Mouse (Mus musculus): Measurements from ENCODE around the gene Fcrla. TPM values are rescaled to one million over a fixed set of nuclear protein-coding genes. Genes with fewer than 3 reads are reported as not detected.
A peak's percentile ranks its signal among the peaks of the same experiment; 100 is the strongest.

Fcrla gene
- total RNA-seq, 2 experiments from 2014 or later, result not detected

DNA sequence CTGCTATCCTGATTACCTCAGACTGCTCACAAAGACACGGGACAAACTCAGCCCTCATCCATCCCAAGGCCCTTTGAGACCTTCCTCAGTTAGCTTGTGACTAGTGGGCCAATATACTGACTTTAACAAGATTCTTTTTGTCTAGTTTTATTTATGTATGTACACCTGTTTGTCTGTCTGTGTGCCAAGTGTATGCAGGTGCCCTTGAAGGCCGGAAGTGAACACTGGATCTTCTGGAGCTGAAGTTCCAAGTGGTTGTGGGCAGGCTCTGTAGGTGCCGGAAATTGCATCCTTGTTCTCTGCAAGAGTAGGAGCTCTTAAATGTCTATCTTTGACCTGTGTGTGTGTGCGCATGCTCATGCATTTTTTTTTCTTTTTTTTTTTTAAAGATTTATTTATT, 1.9 kb upstream of the Fcrla start:
- DNase-seq (ENCODE audit: low spot score in 2 of 2), result no peak

DNA sequence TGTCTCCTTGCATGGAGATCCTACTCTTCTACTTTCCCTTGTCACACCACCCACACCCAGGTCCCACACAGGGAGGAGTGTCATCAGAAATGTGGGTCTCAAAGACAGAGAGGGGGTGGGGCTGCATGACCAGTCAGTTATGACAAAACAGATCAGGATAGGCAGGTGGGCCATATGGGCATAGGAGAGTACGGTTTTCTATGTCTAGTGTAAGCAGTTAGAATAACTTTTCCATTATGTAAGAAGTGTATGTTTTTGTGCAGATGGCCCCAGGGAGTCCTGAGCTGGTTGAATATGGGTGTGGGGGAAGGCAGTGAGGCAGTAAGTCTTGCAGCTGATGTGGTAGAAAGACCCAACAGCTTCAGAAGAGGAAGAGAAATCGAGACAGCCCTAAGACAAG, 1.1 kb upstream of the Fcrla start:
- DNase-seq (ENCODE audit: low spot score in 2 of 2), result no peak

DNA sequence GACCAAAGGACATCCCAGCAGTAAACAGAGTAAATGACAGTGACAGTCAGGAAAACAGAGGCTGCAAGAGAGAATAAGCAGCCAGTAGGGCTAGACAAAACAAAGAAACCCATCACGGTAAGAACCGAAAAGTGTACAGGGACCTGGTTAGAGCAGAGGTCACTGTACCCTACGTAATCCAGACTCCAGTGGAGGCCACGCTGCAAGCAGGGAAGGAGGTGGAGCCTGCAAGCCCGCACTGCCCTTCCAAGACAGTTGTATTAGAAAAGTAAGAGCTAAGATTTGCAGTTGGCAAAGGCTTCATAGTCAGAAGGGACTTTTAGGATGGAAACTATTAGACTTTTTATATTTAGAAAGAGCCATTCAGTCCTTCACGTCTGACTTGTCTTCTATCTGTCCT, 442 bp downstream of the Fcrla start:
- no peak for DNase-seq (ENCODE audit: low spot score in 2 of 2)

DNA sequence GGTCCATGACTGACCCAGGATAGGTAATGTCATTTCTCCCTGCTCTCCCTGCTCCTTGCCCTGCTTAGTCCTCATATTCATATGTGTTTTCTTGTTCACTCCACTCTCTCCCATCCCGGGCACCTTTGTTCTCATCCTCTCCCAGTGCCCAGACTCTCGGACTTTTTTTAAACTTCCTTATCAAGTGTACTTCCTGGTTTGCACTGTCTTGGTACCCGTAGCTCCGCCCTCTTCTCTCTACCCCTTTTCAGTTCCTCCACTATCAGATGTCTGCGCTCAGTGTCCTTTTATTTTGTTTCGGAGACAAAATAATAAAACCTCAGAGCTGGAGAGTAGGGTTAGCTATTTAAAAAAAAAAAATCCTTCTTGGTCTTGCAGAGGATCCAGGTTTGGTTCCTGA, 2.9 kb downstream of the Fcrla start:
- DNase-seq (ENCODE audit: low spot score in 2 of 2), result no peak

DNA sequence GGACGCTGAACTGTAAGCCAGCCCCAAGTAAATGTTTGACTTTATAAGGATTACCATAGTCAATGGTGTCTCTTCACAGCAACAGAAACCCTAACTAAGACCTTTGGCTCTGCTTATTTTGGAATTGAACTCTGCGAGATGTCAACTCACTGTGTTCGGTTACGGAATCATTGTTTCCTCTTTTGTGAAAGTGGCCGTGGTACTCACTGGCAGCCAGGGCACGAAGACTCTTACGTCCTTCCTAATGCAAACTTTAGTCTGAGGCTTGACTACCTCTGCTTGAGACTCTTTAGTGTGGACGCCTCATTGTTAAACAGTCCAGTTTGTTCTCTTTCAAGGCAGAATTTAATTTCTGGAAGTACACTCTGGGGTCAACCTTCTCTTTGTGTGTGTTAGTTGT, 8.1 kb downstream of the Fcrla start:
- no peak for DNase-seq (ENCODE audit: low spot score in 2 of 2)

DNA sequence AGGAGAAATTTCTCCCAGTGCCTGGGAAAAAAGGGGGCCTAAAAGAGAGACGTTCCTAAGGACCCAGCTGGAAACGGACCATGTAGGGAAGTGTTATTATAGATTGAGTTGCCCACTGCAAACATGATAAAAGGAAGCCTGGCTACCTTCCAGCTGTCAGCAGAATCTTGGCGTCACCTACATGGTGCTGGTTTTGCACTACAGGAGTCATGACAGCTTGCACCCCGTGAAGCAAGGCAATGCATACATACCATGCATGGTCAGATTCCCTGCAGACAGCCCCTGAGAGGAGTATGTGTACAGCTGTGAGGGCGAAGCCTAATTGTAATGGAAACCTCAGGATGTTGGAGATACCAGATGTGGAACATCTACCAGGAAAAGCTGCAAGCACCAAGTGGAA, 11.7 kb downstream of the Fcrla start:
- no peak for DNase-seq (ENCODE audit: low spot score in 2 of 2)

DNA sequence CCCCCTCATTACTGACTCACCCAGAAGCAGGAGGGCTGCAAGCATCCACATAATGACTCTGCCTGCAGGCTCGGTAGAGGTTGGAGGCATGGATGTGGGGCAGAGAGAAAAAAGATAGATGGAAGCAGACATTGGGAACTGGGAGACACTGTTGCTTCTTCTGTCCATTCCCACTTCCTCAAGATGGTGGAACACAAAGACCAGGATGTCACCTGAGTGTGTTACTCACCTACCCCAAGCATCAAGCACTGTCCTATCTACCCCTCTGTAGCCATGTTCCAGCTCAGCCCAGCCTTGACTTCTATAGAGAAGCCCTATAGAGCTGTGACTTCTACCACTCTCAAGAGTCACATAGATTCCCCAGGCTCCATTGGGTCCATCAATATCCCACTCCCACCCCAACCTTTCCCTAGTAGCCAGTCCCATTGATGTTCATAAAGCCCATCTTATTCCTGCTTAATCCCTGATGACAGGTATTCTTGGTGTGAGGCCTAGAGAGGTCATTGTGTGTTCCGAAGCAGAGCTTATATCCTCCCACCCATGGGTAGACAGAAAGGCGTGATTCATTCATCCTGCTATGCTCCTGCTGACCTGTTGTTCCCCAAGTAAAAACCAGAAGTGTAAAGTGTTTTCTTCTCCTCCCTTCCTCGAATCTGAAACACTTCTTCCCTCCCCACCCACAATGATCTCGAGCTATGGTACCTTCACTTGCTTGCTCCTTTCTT, 14.3 kb downstream of the Fcrla start, which contains the start of gene Fcrlb:
Gene Fcrlb, minus strand, starts transcription at position 51 of the 725 bp plus-strand sequence.
- no peak for DNase-seq (ENCODE audit: low spot score in 2 of 2)

DNA sequence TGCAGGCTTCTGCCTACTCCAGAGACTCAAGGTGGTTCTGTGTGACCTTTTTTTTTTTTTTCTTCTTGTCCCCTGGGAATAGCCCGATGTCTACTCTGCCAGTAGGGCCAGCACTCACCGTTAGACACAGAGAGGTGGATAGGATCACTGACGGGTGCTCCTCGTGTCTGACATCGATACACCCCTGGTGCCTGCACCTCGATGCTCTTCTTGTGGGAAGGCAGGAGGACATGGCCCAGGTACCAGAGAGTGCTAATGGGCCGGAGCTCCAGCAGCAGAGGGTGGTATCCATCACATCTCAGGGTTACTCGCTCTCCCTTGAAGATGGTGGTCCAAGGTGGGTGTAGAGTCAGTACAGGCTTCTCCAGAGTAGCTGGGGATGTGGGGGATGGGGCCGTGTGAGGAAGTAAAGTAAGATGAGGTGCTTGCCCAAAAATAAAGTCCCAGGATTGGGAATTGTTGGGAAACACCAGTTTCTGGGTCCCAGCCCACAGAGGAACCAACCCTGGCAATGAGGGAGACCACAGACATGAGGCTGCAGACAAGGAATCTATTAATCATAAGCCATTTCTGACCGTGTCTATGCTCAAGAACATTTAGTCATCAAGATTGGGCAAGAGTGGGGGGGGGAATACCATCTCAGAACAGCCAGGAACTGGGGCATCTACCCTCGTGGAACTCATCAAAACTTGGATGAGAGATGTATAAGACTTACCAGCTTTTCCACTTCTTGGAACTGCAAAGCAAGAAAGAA, 15.3 kb downstream of the Fcrla start:
- no peak for DNase-seq (ENCODE audit: low spot score in 2 of 2)

DNA sequence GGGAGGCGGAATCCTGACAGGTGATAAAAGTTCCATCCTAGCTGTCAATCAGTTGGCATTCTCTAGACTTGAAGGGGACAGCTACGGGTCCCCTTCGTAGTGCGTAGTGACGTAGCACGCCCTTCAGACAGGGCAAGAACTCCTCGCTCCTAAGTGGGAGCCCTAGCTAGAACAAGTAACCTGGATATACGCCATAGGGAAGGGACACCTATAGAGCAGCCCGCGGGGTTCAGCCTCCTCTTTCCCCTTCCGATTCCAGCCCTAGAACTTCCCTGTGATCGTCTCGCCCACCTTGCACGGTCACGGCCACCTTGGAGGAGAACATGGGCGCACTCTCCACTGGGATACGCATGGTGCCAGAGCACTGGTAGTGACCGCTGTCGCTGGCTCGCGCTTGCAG, 19.0 kb downstream of the Fcrla start:
- peak in 1 of 2 experiments; percentile 12 for DNase-seq (ENCODE audit: low spot score in 2 of 2)

DNA sequence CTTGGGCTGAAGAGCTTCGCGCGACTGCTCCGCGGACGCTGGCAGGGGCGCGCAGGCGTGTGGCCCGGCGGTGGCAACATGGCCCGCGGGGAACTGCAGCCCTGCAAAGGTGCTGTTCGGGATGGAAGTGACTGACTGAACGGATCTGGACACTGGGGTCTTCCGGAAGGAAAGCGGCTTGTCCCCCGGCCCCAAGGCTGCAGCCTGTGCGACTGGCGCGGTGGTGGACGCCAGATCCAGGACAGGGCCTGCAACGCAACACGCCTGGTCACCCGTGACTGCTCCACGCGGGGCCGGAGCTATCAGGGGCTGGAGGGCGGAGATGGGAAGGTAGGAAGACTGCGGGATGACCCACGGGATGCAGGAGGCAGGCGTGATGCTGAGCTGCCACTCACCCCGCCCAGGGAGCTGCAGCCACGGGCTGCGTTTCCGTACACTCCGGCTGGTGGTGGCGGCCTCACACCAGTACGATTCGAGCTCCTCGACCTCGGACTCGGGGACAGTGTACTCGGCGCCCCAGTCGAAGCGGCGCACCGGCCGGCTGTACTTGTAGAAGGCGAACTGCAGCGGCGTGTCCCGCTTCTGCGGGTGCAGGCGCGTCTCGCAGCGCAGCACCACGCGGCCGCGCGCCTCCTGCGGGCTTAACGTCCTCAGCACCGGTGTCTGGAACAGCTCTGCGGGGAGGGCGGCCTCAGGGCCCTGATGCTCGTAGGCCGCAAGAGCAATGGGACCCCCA, 19.8 kb downstream of the Fcrla start:
- peak; percentile 41 to 58 for DNase-seq (ENCODE audit: low spot score in 2 of 2)

DNA sequence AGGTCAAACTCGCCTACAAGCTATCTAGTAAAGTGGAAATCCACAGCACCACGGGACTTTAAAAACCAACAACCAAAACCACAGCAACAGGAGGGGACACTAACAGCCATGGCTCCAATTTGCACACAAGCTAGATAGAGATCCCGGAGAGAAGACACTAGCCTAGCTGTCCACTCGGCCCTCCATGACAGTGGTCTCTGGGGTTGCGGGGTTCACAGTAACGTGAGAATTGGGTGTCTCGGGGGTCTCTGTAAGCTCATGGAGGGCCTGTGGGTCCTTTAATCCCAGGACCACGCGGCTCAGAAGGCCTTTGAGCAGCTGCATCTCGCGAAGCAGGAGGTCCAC, 20.3 kb downstream of the Fcrla start:
- DNase-seq (ENCODE audit: low spot score in 2 of 2), result peak in 1 of 2 experiments; percentile 24

DNA sequence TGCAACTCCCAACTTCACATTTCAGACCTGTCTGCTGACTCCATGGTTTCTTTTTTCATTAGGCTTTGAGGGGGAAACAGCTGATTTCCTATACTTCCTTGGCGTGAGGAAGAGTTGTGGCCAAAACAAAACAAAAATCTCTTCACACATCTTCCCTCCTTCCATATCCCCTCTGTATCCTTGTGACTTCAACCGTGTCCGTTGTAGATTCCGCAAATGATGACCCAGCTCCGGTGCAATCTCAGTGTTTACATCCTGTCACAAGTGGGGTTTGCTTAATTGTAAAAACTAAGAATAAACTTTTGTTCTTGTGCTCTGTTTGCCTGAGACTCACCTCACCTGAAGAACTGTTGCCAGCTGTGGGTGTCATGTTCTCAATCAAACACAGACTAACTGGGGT, 23.9 kb downstream of the Fcrla start:
- no peak for DNase-seq (ENCODE audit: low spot score in 2 of 2)

DNA sequence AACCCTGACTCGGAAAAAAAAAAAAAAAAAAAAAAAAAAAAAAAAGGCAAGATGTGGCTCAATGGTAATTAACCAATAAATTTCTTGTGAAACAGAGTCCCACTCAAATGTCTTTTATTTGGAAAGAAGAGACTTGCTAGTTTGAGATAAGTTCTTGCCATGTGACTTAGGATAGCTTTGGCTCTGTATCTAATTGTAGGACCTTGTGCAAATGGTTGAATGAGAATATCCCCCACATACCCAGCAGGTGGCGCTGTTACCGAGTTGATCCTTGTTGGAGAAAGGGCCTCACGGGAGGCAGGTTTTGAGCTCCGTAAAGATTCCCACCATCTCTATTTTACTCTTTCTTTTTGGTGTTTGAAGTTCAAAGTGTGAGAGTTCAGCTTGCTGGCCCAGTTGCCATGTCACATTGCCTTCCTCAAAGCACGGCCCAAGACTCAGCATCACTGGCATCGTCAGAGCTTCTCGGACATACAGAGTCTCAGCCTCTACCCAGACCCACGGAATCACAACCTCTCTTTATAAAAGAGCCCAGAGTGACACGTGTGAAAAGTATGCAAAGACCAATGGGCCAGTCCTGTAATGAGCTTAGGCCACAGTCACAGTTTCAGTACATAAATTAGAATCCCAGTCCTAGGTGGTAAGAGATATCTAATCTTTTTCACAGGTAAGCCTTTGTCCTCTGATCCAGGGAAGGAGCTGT, 25.7 kb downstream of the Fcrla start:
- DNase-seq (ENCODE audit: low spot score in 2 of 2), result peak; percentile 94 to 95

DNA sequence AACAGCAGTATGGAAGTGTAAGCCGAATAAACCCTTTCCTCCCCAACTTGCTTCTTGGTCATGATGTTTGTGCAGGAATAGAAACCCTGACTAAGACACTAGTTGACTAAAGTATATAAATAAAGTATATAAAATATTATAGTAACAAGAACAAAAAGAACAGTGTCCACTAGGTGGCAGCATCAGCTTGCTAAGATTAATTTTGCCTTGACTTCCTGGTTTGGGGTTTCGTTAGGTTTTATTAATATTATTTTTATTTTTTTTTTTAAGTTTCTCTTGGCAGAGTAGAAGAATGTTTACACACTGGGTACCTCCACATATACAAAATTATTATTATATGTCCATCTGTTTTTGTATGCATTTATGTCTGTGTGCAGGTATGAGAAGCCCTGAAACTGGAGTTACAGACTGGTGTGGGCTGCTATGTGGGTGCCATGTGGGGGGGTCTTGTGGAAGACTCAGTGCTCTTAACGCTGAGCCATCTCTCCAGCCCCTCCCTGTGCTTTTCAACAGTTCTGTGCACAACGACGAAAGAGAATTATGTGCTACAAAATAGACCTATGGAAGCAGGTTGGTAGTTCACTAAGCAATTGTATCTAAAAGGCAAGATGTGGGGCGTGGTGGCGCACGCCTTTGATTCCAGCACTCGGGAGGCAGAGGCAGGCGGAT, 26.4 kb downstream of the Fcrla start:
- DNase-seq (ENCODE audit: low spot score in 2 of 2), result peak; percentile 64 to 67

DNA sequence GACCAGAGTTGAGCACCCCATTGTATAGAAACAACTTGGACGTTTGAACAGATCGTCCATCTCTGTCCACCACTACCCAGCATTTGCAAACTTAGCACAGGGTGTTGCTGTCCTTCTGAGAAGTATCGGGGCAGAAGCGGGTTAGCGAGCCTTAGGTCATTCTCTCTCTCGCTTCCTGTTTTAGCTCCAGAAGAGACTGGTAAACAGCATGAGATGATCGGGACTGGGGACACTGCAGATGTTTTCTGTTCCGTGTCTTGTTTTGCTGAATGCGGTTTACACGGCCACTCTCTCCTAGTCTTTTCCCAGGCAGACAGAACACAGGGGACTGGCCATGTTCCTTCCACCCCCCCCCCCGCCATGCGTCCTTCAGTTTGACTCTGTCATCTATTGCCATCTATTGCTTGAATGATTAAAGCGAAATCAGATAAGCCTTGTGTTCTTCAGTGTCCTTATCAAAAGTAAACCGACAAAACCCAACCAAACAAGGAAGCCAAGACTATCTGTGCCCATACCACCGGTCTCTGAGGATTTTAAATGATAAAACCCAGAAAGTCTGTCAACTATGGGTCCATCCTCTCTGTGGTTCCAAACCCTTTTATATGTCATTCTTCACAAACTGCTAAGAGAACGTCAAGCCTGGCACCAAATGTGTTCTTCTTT, 28.8 kb downstream of the Fcrla start:
- no peak for DNase-seq (ENCODE audit: low spot score in 2 of 2)

DNA sequence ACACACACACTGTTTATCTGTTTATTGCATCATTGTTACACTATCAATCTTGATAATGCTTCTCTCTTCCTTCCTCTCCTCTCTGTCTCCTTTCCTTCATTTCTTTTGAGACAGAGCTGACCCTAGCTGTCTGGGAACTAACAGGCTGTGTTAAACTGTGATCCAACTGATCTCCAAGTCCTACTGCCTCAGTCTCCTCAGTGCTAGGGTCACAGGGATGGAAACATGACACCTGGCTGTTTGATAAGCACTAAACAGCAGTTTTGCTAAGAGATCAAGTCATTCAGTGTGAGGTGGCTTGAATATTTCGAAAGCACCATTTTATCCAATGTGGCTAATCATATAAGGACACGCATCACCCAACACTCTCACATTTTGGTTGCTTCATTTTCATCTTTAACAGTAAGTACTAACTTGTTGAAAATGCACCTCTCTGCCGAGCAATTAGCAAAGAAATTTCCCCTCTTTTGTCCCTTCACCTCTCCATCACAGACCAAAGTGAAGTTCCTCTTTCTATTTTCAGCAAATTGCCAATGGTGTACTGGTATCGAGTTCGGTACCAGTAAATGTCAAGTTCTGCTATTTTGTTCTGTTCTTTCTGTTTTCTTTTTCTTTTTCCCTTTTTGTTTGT, 30.6 kb downstream of the Fcrla start:
- no peak for DNase-seq (ENCODE audit: low spot score in 2 of 2)

DNA sequence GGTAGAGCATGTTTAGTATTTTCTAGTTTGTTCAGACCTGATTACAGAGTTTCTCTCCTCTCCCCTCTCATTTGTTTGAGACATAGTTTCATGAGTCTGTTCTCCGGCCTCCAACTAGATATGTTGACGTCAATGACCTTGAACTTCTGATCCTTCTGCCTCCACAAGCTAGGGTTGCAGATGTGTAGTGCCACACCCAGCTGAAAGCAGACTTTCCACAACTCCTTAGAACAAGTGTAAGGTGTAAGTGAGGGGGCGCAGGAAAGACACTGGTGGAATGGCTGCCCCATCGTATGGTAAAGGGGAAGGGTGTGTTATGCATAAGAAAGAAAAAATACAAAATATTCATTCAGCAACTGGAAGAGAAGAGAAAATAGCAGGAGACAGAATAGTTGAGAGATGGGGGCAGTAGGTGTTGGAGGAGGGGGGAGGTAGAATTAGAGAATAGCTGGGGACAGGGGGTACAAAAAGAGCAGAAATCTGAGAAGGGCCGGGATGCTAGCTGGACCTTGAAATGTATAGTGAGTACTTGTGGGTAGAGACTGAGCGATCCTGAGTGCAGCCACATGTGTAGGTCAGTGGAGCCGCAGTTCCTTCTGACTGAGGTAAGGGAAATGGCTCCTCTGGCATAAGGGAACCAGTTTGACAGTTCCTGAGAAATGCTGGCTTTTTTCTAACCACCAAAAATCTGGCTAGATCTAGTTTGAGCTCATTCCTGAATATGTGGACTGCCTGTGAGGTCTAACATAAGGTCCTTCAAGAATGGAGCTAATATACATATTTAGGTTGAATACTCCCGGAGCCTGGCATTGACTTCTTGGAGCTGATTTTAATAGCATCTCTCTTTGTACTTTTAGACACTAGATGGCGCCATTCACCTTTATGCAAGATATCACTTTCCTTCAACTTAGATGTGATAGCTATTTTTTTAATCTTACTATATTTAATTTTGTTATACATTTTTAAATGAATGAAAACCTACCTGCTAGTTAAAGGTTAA, 32.5 kb downstream of the Fcrla start:
- DNase-seq (ENCODE audit: low spot score in 2 of 2), result no peak

DNA sequence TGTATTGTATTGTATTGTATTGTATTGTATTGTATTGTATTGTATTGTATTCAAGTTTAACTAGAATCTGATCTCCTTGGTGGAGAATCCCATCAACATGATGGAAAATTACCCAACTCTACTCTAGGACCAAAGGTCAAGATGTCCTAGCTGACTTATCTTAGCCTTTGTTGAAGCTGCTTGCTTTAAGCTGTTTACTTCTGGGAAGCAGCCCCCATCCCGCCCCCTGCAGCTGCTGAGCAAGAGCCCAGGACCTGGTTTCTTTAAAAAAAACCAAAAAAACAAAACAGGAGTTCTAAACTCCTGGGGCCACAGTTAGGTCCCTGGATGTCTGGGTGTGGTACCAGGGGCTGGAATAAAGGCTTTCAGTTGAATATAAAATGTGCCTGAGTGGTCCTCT, 35.1 kb downstream of the Fcrla start:
- DNase-seq (ENCODE audit: low spot score in 2 of 2), result no peak

DNA sequence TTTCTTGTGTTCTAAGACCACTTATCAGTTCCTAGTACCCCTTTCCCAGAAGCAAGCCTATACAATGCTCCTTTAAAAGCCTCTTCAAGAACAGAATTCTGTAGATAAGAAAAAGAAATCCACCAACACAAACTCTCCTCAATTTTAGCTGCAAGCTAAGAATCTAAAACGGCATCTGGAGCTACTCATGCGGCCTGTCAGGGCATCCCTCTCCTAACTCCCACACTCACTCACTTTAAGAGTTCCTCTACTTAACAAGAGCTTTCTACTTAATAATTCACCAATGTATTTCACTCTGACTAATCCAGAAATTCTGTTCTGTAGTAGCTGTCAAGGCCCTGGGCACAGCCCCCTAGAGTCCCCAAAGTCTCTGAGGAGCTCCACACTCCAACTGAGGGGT, 35.7 kb downstream of the Fcrla start:
- DNase-seq (ENCODE audit: low spot score in 2 of 2), result no peak
